Mouse (Mus musculus) neural tube, embryonic 11.5 days (tissue): ENCODE measurements at regions not wholly inside any gene's neighbourhood (a gene's known extent, or its start where the extent isn't known, plus 50 kb on each side); places are given as distances from the start of the nearest gene placed in this dataset.

Experiments used
- ATAC-seq: fragments of 200-750 bp; cut with Nextera tagmentation; 2 replicates; pipeline ENCODE4 v1.8.0; 2017; ENCODE audit warnings: moderate number of reproducible peaks, mild to moderate bottlenecking, moderate TSS enrichment, moderate library complexity; ENCODE audit not compliant: insufficient read depth, low FRiP score, low TSS enrichment
- DNase-seq: peaks from one replicate; pipeline ENCODE4 v3.0.0-alpha.2; 2015; ENCODE audit warnings: low spot score
- H3K27ac ChIP-seq: fragments of 300-500 bp; sonication (generic); 2 replicates; pipeline ENCODE4 v1.5.1; 2014; ENCODE audit warnings: low read depth, mild to moderate bottlenecking, low read length
- H3K27me3 ChIP-seq: fragments of 300-500 bp; sonication (generic); 2 replicates; pipeline ENCODE4 v1.6.1; 2014; ENCODE audit warnings: mild to moderate bottlenecking, low read length, mixed read lengths; ENCODE audit not compliant: control insufficient read depth, insufficient read depth
- H3K36me3 ChIP-seq: fragments of 300-500 bp; sonication (generic); 2 replicates; pipeline ENCODE4 v1.6.1; 2014; ENCODE audit warnings: mild to moderate bottlenecking, low read length, moderate library complexity, mixed read lengths; ENCODE audit not compliant: control insufficient read depth, insufficient read depth
- H3K4me1 ChIP-seq: fragments of 300-500 bp; sonication (generic); 2 replicates; pipeline ENCODE4 v1.6.1; 2014; ENCODE audit warnings: low read length, mixed read lengths; ENCODE audit not compliant: control insufficient read depth, insufficient read depth
- H3K4me2 ChIP-seq: fragments of 300-500 bp; sonication (generic); 2 replicates; pipeline ENCODE4 v1.6.1; 2014; ENCODE audit warnings: low read depth, mild to moderate bottlenecking, moderate library complexity
- H3K4me3 ChIP-seq: fragments of 300-500 bp; sonication (generic); 2 replicates; pipeline ENCODE4 v1.5.1; 2014; ENCODE audit warnings: low read depth, low read length
- H3K9ac ChIP-seq: fragments of 300-500 bp; sonication (generic); 2 replicates; pipeline ENCODE4 v1.6.1; 2014; ENCODE audit warnings: mild to moderate bottlenecking, low read length
- H3K9me3 ChIP-seq: fragments of 300-500 bp; sonication (generic); 2 replicates; pipeline ENCODE4 v1.6.1; 2016; ENCODE audit warnings: low read length; ENCODE audit not compliant: control insufficient read depth
- WGBS: fragments of 180-500 bp; shearing (Covaris S2); extraction: QIAGEN DNeasy Blood & Tissue Kit; methylation state at CpG from one replicate; pipeline ENCODE4 v1.1.7; 2014; 5-methylcytosine and 5-hydroxymethylcytosine counted together

GRCm38 (mm10) chr7:61939971-61940705, 406.2 kb upstream of the Ndn start:
- Histone ChIP-seq H3K27ac (peak overlapping the region; percentile 62; the same call in 1 of the 2 replicates), H3K4me2 (no peak overlapping the region), H3K4me1 (no peaks in the 10 kb centered on the region), H3K27me3 (no peaks in the 10 kb centered on the region), H3K9me3 (no peaks in the 10 kb centered on the region), H3K9ac (no peak overlapping the region), H3K4me3 (no peak overlapping the region), H3K36me3 (no peaks in the 10 kb centered on the region)
- ATAC-seq = peak; percentile 96
- 53% methylated on average over 6 of the region's 6 CpGs for WGBS
- peak; percentile 52 for DNase-seq

GRCm38 (mm10) chr7:61982203-61982932, 364.0 kb upstream of the Ndn start:
- no peak for DNase-seq

GRCm38 (mm10) chr7:62026635-62027034, 319.7 kb upstream of the Ndn start:
- no peaks in the 10 kb centered on the region for H3K36me3 ChIP-seq
- no peak for ATAC-seq
- H3K27me3 ChIP-seq = no peaks in the 10 kb centered on the region
- H3K9me3 ChIP-seq = no peaks in the 10 kb centered on the region
- DNase-seq = no peak
- WGBS = 84% methylated on average over 3 of the region's 3 CpGs
- no peaks in the 10 kb centered on the region for H3K4me1 ChIP-seq
- no peak overlapping the region for H3K9ac ChIP-seq
- H3K27ac ChIP-seq = no peak overlapping the region
- H3K4me3 ChIP-seq = no peak overlapping the region
- no peak overlapping the region for H3K4me2 ChIP-seq

More at GRCm38 (mm10) chr7:61982203-61982932, 364.0 kb upstream of the Ndn start:
- H3K4me3 ChIP-seq = no peak overlapping the region
- H3K4me1 ChIP-seq = no peaks in the 10 kb centered on the region
- H3K9me3 ChIP-seq = no peaks in the 10 kb centered on the region
- H3K27ac ChIP-seq = no peak overlapping the region
- H3K4me2 ChIP-seq = no peak overlapping the region
- no peak overlapping the region for H3K9ac ChIP-seq
- H3K27me3 ChIP-seq = no peaks in the 10 kb centered on the region
- WGBS = 60% methylated on average over 2 of the region's 2 CpGs
- ATAC-seq = no peak
- H3K36me3 ChIP-seq = no peaks in the 10 kb centered on the region

GRCm38 (mm10) chr7:62045743-62046451, 300.5 kb upstream of the Ndn start:
- Histone ChIP-seq H3K4me3 (no peak overlapping the region), H3K9me3 (peaks cover 2% of the 10 kb centered on the region; the same call in 1 of the 2 replicates), H3K4me2 (no peak overlapping the region), H3K4me1 (no peaks in the 10 kb centered on the region), H3K27ac (no peak overlapping the region), H3K9ac (no peak overlapping the region), H3K27me3 (no peaks in the 10 kb centered on the region), H3K36me3 (no peaks in the 10 kb centered on the region)
- ATAC-seq = peak; percentile 91
- DNase-seq = peak; percentile 10
- WGBS = 73% methylated on average over 3 of the region's 3 CpGs

- peaks cover 2% of the 10 kb centered on the region; the same call in 1 of the 2 replicates for H3K9me3 ChIP-seq
- WGBS = 78% methylated on average over 2 of the region's 2 CpGs
- no peak for DNase-seq
- H3K36me3 ChIP-seq = no peaks in the 10 kb centered on the region
- H3K9ac ChIP-seq = no peak overlapping the region
- no peak overlapping the region for H3K27ac ChIP-seq
- no peak overlapping the region for H3K4me2 ChIP-seq
- H3K27me3 ChIP-seq = no peaks in the 10 kb centered on the region
- H3K4me3 ChIP-seq = no peak overlapping the region
- ATAC-seq = 0 out of 2 replicates have a peak, but pooled peaks have one; percentile 65
- no peaks in the 10 kb centered on the region for H3K4me1 ChIP-seq
Observed at GRCm38 (mm10) chr7:62046452-62046809, 299.9 kb upstream of the Ndn start.

GRCm38 (mm10) chr7:62078607-62079006, 267.8 kb upstream of the Ndn start:
- ATAC-seq (no peak), DNase-seq (no peak)
- H3K4me3 ChIP-seq = no peak overlapping the region
- H3K9ac ChIP-seq = no peak overlapping the region
- H3K27ac ChIP-seq = no peak overlapping the region
- no peak overlapping the region for H3K4me2 ChIP-seq
- 67% methylated on average over 1 of the region's 1 CpGs for WGBS
- no peaks in the 10 kb centered on the region for H3K27me3 ChIP-seq
- no peaks in the 10 kb centered on the region for H3K4me1 ChIP-seq
- no peaks in the 10 kb centered on the region for H3K9me3 ChIP-seq
- no peaks in the 10 kb centered on the region for H3K36me3 ChIP-seq

GRCm38 (mm10) chr7:62085120-62085849, 261.1 kb upstream of the Ndn start:
- no peak overlapping the region for H3K27ac ChIP-seq
- no peak overlapping the region for H3K4me2 ChIP-seq
- no peaks in the 10 kb centered on the region for H3K27me3 ChIP-seq
- peak; percentile 11 for DNase-seq
- H3K9ac ChIP-seq = no peak overlapping the region
- no peaks in the 10 kb centered on the region for H3K9me3 ChIP-seq
- no peaks in the 10 kb centered on the region for H3K4me1 ChIP-seq
- H3K36me3 ChIP-seq = no peaks in the 10 kb centered on the region
- H3K4me3 ChIP-seq = no peak overlapping the region
- peak; percentile 53; the same call in 1 of the 2 replicates for ATAC-seq
